Mouse (Mus musculus) ovary, postnatal 10 days (tissue): Measurements from ENCODE around the gene Flad1.

ENCODE experiments used
- DNase-seq: peaks from one replicate; pipeline ENCODE4 v3.0.0; 2022; ENCODE audit warnings: low spot score

Gene Flad1

GRCm38 (mm10) chr3:89382033-89382882 lies 29.4 kb downstream of the Flad1 start:
- no peak for DNase-seq

- DNase-seq, result no peak
Measured at GRCm38 (mm10) chr3:89381233-89381632, 30.4 kb downstream of the Flad1 start.

- no peak for DNase-seq
Measured at GRCm38 (mm10) chr3:89380711-89381110, 31.0 kb downstream of the Flad1 start.

- DNase-seq, result no peak
Measured at GRCm38 (mm10) chr3:89380291-89380690, 31.4 kb downstream of the Flad1 start.

GRCm38 (mm10) chr3:89379388-89380131 lies 32.1 kb downstream of the Flad1 start:
- DNase-seq, result no peak

- peak; percentile 79 for DNase-seq
Measured at GRCm38 (mm10) chr3:89378394-89379067, 33.1 kb downstream of the Flad1 start.

GRCm38 (mm10) chr3:89377831-89378230 lies 33.8 kb downstream of the Flad1 start:
- no peak for DNase-seq

GRCm38 (mm10) chr3:89373581-89374231 lies 38.0 kb downstream of the Flad1 start:
- no peak for DNase-seq

- no peak for DNase-seq
Measured at GRCm38 (mm10) chr3:89367338-89367737, 44.3 kb downstream of the Flad1 start.

- no peak for DNase-seq
Measured at GRCm38 (mm10) chr3:89365486-89366414, 45.9 kb downstream of the Flad1 start.

GRCm38 (mm10) chr3:89365153-89365485 lies 46.6 kb downstream of the Flad1 start, which contains the start of gene Dcst1:
Gene Dcst1, minus strand, starts transcription at chr3:89365253.
- no peak for DNase-seq

- no peak for DNase-seq
Measured at GRCm38 (mm10) chr3:89364631-89365030, 47.0 kb downstream of the Flad1 start.

- no peak for DNase-seq
Measured at GRCm38 (mm10) chr3:89361675-89362074, 50.0 kb downstream of the Flad1 start, which contains the start of gene Dcst2. Gene Dcst2, plus strand, starts transcription at chr3:89361975.

GRCm38 (mm10) chr3:89360237-89360636 lies 51.4 kb downstream of the Flad1 start:
- DNase-seq, result no peak

GRCm38 (mm10) chr3:89359630-89360029 lies 52.0 kb downstream of the Flad1 start:
- DNase-seq, result no peak

- DNase-seq, result no peak
Measured at GRCm38 (mm10) chr3:89356029-89356428, 55.6 kb downstream of the Flad1 start.

- DNase-seq, result no peak
Measured at GRCm38 (mm10) chr3:89355512-89355902, 56.2 kb downstream of the Flad1 start.

GRCm38 (mm10) chr3:89354816-89355511 lies 56.7 kb downstream of the Flad1 start:
- peak; percentile 66 for DNase-seq

- no peak for DNase-seq
Measured at GRCm38 (mm10) chr3:89351271-89351670, 60.4 kb downstream of the Flad1 start.
